Mouse (Mus musculus) mouse trophoblast stem cell (cell line): ENCODE measurements at regions not wholly inside any gene's neighbourhood (a gene's known extent, or its start where the extent isn't known, plus 50 kb on each side); places are given as distances from the start of the nearest gene placed in this dataset.

ENCODE experiments used
- in situ Hi-C, 2 experiments: fragments of 300-500 bp; cut with MseI, MboI; formaldehyde crosslinking; loops; 2 replicates in 1 of 2; 3 replicates in 1 of 2; pipeline ENCODE4 v1.15.1; 2025

DNA sequence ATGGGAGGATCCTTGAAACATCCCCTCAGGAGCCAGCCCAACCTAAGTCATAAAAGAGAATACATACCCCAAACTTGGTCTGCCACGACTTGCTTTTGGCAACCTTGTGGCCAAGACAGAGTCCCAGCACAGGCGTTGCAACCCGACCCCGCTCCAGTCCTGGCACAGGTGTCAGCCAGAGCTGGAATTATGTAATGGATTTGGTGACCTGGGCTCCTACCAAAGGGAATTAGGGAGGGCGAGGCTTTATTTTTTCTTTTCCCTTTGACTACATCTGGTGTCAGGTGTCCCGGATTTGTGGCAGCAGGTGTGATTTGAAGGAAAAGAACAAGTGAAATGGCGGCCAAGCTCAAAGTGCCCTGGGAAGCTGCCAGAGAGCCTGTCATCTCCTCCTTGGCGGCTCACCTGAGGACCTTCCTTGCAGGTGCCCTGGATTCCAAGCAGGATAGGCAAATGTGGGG, 212.9 kb downstream of the Mef2c start:
- in situ Hi-C loops: loop anchor here in 1 of 2 experiments (10.0 kb wide), 1 partner anchor 1038 kb away; no protein-coding TSS in a partner anchor

DNA sequence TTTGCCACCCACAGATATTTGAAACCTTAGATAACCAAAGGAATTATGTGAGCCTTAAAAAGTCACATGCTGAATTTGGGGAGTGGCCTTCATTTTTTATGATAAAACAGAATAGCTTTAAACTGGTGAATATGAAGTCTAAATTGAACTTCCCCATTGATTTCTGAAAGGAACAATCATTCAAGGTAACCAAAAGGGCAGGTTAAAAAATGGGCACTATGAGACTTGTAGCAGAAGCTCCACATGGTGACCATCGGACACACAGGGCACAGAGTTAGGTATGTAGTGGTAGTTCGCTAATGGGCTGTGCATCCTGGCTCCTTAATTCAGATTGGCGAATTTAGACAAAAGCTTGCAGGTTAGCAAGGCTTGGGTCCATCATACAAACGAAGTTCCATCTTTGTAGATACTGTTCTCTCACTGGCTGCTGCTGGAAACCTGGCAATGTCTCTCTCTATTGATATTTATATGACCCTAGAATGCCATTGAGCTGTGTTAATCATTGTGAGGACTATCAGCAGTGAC, 213.9 kb downstream of the Mef2c start:
- in situ Hi-C loops: loop anchor here in 1 of 2 experiments (10.0 kb wide), 1 partner anchor 1037 kb away; no protein-coding TSS in a partner anchor

DNA sequence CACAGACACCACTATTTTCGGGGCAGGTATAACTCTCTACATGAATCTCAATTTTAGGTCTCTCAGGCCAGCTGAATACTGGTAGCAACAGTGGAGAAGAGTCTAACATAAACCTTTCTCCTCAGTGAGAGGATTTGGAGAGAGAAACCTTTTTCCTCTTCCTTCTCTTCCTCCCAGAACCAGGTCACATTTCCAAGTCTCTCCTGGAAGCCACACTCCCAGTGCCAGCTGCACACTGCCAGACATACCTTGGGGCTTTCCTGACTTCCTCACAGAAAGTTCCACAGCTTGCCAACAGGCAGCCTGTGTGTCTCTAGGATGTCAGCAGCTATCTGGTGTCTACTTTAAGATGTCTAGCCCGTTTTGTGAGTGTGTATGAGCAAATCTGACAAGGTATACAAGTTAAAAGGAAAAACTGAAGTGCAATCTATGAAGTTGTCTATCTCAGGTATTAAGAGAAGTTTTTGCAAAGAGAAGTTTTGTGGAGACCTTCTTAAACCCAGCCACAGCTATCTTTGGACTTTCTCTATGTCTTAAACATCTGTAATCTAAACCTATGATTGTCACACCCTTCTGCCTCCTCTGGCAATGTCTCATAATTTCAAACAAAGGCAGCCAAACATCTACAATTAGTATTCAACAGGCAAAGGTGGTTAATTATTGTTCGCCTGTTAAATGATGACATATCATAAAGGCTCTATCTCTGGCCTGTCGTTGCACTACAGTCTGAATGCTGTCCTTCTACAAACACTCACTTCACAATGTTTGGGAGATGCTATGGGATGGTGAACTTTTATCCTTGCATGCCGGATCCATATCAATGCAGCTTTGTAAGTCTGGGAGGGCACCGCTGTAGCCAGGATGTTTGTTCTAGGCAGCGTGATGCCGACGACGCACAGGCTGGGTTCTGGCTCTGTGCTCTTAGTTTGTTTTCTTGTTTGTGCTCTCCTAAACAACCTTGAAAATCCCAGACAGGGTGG, 214.9 kb downstream of the Mef2c start:
- in situ Hi-C loops: loop anchor here in 1 of 2 experiments (10.0 kb wide), 1 partner anchor 1036 kb away; no protein-coding TSS in a partner anchor

DNA sequence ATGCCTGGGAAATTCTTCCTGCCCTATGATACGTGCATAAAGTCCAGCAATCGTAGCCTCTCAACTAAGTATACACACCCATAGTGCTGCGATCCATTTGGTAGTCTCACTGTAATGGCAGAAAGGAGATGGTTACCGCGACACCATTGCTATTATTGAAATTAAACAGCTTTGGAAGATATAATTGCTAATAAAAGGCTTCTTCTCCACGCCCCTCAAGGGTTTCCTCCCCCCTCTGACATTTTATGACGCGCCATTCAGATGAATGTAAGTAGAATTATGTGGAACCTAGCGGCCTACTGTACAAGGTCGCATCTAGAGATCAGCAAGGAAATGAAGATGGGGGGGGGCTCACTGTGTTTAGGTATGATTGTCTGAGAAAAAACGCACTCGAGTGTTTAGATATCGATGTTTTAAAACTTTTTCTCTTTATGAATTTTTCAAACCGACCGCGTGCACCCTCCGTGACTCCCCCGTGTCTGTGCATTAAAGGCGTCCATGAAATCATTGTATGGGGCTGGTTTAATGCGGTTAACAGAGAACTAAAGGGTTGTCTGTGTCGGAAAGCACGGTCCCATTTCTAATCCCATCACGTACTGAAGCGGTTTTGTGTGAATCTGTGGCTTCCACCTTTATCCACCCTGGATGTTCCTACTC, 215.9 kb downstream of the Mef2c start:
- in situ Hi-C loops: loop anchor here (10.0 kb wide), 2 partner anchors 625 to 1035 kb away; no protein-coding TSS in a partner anchor

DNA sequence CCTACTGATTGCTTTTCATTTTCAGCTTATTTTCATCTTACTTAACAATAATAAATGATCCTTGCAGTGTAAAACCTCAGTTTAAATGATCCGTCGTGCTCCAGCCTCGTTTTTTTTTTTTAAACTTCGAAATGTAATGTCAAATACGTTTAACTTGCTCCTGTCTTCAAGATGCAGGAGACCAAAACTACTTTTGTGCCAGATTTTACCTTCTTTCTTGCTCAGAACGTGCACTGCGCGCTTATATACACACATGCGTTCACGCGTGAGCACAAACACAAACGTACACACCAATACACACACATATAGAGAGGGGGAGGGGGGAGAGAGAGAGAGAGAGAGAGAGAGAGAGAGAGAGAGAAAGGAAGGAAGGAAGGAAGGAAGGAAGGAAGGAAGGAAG, 216.5 kb downstream of the Mef2c start:
- in situ Hi-C loops: loop anchor here in 1 of 2 experiments (10.0 kb wide), 2 partner anchors 624 to 1034 kb away; no protein-coding TSS in a partner anchor

DNA sequence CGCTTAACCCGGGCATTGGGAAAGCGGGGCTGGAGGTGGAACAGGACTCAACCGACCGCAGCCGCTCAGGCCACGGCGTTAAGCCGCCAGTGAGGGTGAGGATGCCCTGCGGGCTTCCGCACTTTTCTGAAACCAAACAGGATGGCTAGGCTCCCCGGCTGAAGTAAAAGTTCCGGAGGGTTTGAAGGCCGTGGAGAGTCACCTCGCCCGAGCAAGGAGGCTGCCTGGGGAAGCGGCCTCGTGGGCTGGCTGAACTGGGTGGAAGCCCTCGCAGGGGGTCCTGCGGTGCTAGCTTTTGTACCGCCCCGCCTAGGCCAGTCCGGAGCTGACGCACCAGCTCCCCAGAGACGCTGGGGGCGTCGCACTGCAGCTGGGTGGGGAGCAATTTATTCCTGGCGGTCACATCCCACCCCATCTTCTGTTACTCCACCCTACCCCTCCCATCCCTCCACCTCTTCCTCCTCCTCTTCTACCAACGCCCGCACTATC, 217.1 kb downstream of the Mef2c start:
- in situ Hi-C loops: loop anchor here in 1 of 2 experiments (10.0 kb wide), 2 partner anchors 624 to 1034 kb away; no protein-coding TSS in a partner anchor

DNA sequence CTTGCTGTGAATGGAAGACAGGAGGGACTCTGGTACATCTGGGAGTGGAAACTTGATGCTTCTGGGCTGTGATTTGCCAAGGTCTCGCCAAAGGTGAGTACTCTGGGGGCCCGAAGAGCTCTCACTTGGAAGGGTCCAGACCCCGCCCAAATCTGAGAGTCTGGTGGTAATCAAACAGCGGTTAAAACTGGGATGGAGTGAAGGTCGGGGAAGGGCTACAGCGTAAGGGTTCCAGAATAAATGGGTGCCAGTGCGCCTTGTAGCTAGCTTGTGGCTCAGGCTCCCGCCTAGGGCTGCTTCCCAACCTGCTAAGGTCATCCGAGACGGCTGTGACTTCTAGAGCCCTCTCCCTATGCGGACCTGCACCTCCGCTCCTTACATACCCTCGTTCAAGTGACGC, 217.7 kb downstream of the Mef2c start:
- in situ Hi-C loops: loop anchor here in 1 of 2 experiments (10.0 kb wide), 2 partner anchors 623 to 1033 kb away; no protein-coding TSS in a partner anchor

DNA sequence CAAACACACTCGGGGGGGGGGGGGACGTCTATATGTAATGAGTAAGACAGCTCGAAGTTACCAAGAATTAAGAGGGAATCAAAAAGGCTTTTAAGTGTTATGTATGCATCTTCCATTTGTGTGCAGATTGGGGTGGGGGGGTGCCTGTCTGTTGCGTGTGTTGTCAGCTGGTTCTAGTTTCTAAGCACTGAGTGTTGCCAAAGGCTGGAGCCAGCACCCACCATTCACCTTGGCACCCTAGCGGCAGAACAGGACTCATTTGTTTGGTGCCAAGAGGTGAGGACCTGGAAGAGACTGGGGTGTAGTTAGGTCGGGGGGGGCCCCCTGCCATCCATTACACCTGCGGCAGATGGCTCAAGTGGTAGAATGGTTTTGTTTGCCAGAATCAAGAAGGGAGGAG, 218.4 kb downstream of the Mef2c start:
- in situ Hi-C loops: loop anchor here in 1 of 2 experiments (10.0 kb wide), 2 partner anchors 623 to 1033 kb away; no protein-coding TSS in a partner anchor

DNA sequence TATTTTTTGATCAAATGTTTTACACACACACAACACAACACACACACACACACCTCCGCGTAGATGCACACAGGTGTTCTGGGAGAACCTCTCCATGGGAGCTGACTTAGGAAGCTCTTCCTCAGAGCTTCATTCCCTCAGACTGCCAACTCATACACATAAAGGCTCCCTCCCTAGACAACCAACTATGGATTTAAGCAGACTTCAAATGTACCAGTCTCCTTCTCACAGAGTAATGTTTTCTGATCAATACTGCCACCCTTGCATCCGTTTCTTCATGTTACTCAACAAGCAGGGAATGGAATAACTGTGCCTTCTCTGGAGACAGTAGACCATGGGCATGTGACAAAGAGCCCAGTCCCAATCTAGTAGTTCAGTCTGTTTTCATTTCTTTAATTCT, 219.0 kb downstream of the Mef2c start:
- in situ Hi-C loops: loop anchor here in 1 of 2 experiments (10.0 kb wide), 2 partner anchors 622 to 1032 kb away; no protein-coding TSS in a partner anchor

DNA sequence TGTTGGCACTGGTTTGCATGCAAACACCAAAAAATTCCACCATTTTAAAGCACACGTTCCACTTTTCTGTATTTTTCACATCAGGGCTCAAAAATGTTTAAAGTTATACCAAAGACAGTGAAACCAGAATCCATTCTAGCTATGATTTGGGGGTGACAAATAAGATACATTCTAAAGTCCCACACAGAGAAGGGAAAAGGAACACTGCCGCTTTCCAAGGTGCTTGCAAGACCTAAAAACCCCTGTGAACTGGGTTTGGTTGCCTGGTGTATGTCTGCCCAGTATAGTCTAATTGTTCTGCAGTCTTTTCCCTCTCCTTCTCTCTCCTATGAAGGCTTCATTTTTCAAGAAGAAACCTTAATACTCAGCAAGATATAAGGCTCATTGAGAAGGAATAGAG, 219.6 kb downstream of the Mef2c start:
- in situ Hi-C loops: loop anchor here in 1 of 2 experiments (10.0 kb wide), 2 partner anchors 621 to 1031 kb away; no protein-coding TSS in a partner anchor

DNA sequence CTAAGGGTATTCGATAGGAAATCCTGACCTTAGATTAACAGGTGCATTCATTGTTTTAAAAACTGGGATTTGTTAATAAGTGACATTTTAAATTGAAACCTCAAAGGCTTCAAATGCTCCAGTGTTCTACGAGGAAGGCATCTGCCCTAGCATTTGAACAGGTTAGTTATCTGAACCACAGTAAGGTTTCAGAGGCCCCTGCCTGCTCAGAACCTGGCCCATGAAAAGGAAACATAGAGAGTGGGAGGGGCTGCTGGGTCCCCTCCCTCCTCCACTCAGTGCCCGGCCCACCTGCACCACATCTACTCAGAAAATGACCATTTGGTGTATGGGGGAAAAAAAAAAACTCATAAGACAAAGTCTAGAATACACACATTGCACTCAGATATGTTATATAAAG, 220.4 kb downstream of the Mef2c start:
- in situ Hi-C loops: loop anchor here in 1 of 2 experiments (10.0 kb wide), 2 partner anchors 621 to 1031 kb away; no protein-coding TSS in a partner anchor

DNA sequence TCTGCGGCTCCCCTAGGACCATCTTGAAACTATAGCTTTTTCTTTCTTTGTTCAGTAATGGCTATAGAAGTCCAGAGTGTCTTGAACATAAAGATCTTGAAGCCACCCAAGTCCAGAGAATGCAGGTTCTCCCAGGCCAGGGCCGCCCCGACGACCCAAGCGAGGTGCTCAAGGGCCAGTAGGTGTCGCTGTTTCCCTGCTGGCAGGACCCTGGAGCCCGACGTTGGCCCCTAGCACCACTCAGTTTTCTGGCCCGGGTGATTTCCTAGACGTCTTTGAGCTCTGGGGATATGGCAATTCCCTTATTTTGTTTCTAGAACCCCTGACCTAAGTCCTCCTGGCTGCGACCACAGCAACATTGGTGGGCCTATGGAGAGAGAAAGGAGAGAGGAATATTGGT, 221.2 kb downstream of the Mef2c start:
- in situ Hi-C loops: loop anchor here (5.0 to 10.0 kb wide), 3 partner anchors 620 to 1030 kb away; no protein-coding TSS in a partner anchor

DNA sequence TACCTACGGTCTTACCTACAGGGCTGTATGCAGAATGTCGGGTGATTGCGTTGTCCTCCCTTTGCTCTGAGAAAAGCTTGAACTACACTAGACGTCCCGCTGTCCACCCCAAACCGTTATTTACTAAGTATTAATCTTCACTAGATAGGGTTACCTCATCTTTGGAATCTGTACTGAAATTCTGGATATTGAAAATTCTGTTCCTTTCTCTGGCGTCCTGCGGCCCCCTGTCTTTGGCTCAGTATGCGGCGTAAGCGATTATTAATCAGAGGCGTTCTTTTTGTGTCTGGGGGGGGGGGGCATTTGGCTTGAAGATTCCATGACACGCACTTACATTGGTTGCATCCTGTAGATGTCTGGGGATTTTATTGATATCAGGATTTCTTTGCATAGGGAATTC, 222.0 kb downstream of the Mef2c start:
- in situ Hi-C loops: loop anchor here (5.0 to 10.0 kb wide), 3 partner anchors 619 to 1029 kb away; no protein-coding TSS in a partner anchor

DNA sequence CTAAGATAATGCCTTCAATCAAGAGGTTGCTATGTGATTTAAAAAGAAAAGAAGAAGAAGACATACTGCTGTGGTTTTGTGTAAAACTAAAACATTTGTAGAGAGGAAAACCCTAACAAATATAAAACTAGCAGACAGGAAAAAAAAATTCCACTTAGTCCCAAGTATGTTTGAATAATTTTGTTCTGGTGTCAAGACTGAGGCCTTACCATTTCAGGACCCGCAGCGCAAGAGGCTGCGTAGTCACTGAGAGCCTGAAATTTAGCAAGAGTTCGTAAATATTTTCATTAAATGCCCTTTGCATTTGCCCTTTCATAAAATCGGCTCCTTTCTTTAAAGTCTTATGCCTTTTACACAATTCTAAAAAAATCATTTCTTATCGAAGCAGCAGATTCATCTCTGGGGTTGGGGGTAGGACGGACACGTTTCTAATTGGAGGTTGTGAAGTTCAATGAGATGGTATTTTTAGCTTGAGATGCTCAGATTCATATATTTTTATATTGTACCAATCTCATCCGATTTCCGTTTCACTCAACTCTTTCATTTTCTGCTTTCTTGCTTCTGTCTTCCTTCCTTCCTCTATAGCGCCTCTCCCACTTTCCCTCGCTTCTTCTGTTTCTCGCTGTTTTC, 222.6 kb downstream of the Mef2c start:
- in situ Hi-C loops: loop anchor here (5.0 to 10.0 kb wide), 3 partner anchors 618 to 1028 kb away; no protein-coding TSS in a partner anchor

DNA sequence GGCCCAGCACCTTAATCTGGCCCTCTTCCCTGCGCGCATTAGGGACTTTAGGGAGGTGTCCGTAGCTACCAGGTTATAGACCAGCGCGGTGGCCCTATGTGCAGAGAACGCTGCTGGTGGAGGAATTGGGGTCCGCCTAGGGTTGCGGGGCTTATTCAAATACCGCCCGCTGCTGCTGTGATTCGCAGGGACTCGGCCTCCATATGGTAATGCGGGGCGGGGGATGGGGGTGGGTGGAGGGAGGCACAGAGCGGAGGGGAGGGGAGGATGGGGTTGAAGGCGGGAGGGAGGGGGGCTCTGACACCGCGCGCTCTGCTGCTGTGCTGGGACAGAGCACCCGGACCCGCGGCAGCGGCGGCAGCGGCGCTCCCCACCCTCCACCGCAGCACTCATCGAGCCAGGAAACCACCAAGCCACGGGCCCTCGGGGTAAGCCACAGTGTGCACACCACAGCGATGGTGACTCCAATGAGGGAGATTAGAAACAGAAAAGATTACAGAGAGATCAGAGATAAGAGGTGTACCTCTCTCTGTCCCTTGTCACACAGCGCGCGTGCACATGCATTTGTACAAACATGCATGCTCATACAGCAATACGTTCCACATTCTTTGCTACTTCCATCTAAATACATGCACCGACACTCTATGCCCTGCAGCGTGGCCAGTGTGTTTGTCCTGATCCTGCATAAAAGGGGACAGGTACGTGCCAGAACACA, 223.4 kb downstream of the Mef2c start:
- in situ Hi-C loops: loop anchor here (5.0 to 10.0 kb wide), 3 partner anchors 618 to 1028 kb away; no protein-coding TSS in a partner anchor

DNA sequence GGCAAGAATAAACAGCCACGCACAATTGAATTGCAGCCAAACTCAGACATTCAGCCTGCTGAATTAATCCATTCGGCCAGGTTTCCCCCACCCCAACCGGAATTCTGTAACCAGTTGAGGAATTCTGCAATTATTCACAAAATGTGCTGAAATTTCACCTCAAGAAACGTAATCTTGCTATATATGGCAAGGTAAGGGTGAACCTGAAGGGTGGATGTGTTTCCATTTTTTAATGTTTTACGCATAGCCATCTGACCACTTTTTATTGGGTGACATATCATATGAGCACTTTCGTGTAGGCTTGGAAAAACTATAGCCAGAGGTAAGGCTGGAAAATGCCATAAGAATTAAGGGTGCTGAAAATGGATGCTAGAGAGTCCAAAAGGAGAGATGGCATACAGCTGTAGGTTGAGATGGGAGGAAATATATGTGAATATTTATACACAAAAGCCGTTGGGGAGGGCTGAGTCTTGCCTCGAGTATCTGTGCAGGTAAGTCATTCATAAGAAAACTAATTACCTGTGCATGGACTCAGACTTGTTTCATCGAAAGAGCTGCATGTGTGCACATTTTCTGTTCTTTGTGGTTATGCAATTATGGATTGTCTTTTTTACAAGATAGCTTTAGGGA, 224.0 kb downstream of the Mef2c start:
- in situ Hi-C loops: loop anchor here (5.0 to 10.0 kb wide), 3 partner anchors 617 to 1027 kb away; no protein-coding TSS in a partner anchor

DNA sequence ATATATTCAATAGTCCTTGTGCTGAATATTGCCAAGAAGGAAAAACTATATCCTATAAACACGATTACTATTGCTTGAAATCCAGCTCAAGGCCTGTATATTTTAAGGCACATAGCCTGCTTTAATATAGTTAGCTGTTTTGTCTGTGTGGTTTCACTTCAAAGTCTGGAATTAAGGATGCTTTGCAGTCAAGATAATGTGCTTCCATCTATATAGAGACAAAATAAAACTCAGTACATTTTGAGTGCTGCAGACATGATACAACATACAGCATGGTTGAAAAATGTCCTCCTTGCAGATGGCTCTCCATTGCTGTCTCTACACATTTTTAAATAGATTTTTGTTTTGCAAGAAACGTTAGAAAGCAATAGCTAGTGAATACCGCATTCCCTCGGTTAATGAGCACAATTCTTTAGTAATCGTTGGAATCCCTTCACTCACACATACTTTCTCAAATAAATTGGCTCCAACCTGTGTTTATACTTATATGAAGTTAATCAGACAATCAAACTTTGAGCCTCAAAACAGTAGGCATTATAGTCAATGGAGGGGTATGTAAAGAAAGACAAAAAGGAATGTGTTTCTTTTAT, 224.7 kb downstream of the Mef2c start:
- in situ Hi-C loops: loop anchor here (5.0 to 10.0 kb wide), 3 partner anchors 616 to 1026 kb away; no protein-coding TSS in a partner anchor

DNA sequence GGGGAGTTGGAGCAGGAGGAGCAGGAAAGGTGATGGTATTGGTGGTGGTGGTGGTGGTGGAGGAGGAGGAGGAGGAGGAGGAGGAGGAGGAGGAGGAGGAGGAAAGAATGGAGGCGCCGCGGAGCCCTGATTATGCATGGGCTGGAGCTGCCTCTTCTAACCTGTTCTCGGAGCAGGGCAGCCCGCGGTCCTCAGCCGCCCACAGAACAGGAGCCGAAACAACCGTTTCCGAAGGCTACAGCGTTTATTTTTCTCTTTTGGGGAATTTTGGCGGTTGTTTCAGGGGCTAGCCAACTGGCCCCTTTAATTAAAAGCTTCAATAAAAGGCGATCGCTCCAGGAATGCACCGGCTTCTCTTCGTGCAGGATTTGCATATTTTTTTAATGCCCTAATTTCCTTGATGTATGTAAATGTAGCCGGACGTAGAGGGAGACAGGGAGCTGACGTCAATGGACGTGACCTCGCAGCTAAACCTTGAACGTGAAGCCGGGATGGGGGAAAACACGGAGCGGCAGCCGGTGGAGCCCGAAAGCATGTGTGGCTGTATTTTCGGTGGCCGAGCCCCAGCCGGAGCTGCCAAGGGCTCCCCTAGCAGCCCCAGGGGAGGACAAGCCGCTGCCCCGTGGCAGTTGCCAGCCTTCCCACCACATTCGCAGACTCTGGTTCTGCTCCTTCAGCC, 225.6 kb downstream of the Mef2c start:
- in situ Hi-C loops: loop anchor here (5.0 to 10.0 kb wide), 3 partner anchors 615 to 1025 kb away; no protein-coding TSS in a partner anchor
